Mouse (Mus musculus) neutrophil, adult 5-6 weeks (primary cell): Measurements from ENCODE around the gene Cracr2a. TPM values are rescaled to one million over a fixed set of nuclear protein-coding genes. Genes with fewer than 3 reads are reported as not detected.
"Not testable (repeated sequence)": the region's sequence is repeated elsewhere in the genome, so short reads cannot be mapped to it uniquely, and the experiment has no call there.

Experiments
- ATAC-seq: fragments of 151-379, 151-347 bp; 2 replicates; pipeline ENCODE4 v1.8.0; 2017; ENCODE audit warnings: mild to moderate bottlenecking, moderate TSS enrichment; ENCODE audit not compliant: insufficient number of reproducible peaks, poor library complexity, low FRiP score, severe bottlenecking; ENCODE audit errors: extremely low read depth
- total RNA-seq: library from RNA; stranded (forward); fragments of 200-1000 nt; gene quantifications from 2 replicates; pipeline ENCODE4 v1.2.3, GENCODE M21; 2017

The Cracr2a gene
- total RNA-seq = 9.9 and 13.8 TPM in 2 replicates

GRCm38 (mm10) chr6:127561231-127562020, at the start of gene Cracr2a:
Cracr2a (plus strand) TSS chr6:127561338.
- peak; percentile 75 for ATAC-seq

- ATAC-seq = not testable (repeated sequence)
Measured at GRCm38 (mm10) chr6:127513776-127514175, 47.4 kb upstream of the Cracr2a start.

GRCm38 (mm10) chr6:127521176-127521575, 40.0 kb upstream of the Cracr2a start:
- no peak for ATAC-seq

GRCm38 (mm10) chr6:127522326-127522725, 38.8 kb upstream of the Cracr2a start:
- ATAC-seq = peak; percentile 16; the same call in 1 of the 2 replicates

GRCm38 (mm10) chr6:127524442-127524841, 36.7 kb upstream of the Cracr2a start:
- peak; percentile 56; the same call in 1 of the 2 replicates for ATAC-seq

- no peak for ATAC-seq
Measured at GRCm38 (mm10) chr6:127528625-127529024, 32.5 kb upstream of the Cracr2a start.

- no peak for ATAC-seq
Measured at GRCm38 (mm10) chr6:127529451-127529850, 31.7 kb upstream of the Cracr2a start.

- ATAC-seq = no peak
Measured at GRCm38 (mm10) chr6:127530206-127530605, 30.9 kb upstream of the Cracr2a start.

GRCm38 (mm10) chr6:127531412-127532205, 29.5 kb upstream of the Cracr2a start:
- ATAC-seq = no peak

- ATAC-seq = no peak
Measured at GRCm38 (mm10) chr6:127532304-127532703, 28.8 kb upstream of the Cracr2a start.

- ATAC-seq = no peak
Measured at GRCm38 (mm10) chr6:127533766-127534165, 27.4 kb upstream of the Cracr2a start.

- ATAC-seq = no peak
Measured at GRCm38 (mm10) chr6:127537035-127537434, 24.1 kb upstream of the Cracr2a start.

GRCm38 (mm10) chr6:127538118-127538517, 23.0 kb upstream of the Cracr2a start:
- ATAC-seq = no peak

- no peak for ATAC-seq
Measured at GRCm38 (mm10) chr6:127539226-127539625, 21.9 kb upstream of the Cracr2a start.

- ATAC-seq = no peak
Measured at GRCm38 (mm10) chr6:127539659-127540058, 21.5 kb upstream of the Cracr2a start.

GRCm38 (mm10) chr6:127540517-127540916, 20.6 kb upstream of the Cracr2a start:
- no peak for ATAC-seq

- peak; percentile 61; the same call in 1 of the 2 replicates for ATAC-seq
Measured at GRCm38 (mm10) chr6:127541617-127542374, 19.3 kb upstream of the Cracr2a start.

- no peak for ATAC-seq
Measured at GRCm38 (mm10) chr6:127546676-127547075, 14.5 kb upstream of the Cracr2a start.

GRCm38 (mm10) chr6:127552940-127553339, 8.2 kb upstream of the Cracr2a start:
- no peak for ATAC-seq
